20 mouse cellular contexts compared by ENCODE assay signal in the genomic region with DNA sequence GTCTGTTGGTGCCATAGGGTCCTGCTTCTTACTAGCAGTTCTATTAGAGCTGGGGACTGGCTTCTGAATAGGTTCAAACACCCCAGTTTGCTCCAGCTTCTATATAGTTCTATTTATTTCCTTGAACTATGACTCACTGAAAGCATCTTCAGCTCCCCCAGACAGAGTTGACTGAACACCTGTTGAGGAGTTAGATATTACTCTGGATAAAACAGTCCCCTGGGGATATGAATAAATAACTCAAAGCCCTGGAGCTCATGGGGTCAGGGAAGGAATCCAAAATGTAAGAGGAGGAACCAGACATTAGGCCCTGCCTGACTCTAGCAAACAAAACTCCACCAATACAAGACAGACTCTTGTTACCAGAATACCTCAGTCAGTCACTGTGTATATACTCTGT.
DNase-seq lines count a peak whose midpoint lies in the region; TF ChIP-seq lines count a peak whose summit lies in the region.
"Had no signal": no experiment of that assay in that cellular context is flagged by ENCODE, and none has a peak within 500 bp of the region (broad histone marks: within the 10 kb centered on the region; RNA-seq: fewer than 3 reads in every experiment).

No protein-coding gene starts in this region.

- H3K4me2 ChIP-seq in myocyte (ENCODE audit: low read depth), result peak overlapping the region; percentile 19
- H3K4me2 ChIP-seq: hindbrain, embryonic 13.5 days had no signal

- H3K4me3 ChIP-seq in kidney, adult 2 months (ENCODE audit: insufficient read depth, low read depth, low read length), result no peak overlapping the region
- H3K4me3 ChIP-seq in myocyte, result no peak overlapping the region
- H3K4me3 ChIP-seq: embryonic facial prominence, embryonic 10.5 days; forebrain, embryonic 10.5 days; heart, embryonic 10.5 days; hindbrain, embryonic 13.5 days had no signal

- no peaks in the 10 kb centered on the region for H3K79me2 ChIP-seq in myocyte (ENCODE audit: control insufficient read depth, insufficient read depth)

- peak overlapping the region; percentile 35; the same call in 1 of the 2 replicates for H3K27ac ChIP-seq in kidney, adult 2 months (ENCODE audit: insufficient read depth, low read depth, low read length)
- H3K27ac ChIP-seq: embryonic facial prominence, embryonic 10.5 days; forebrain, embryonic 10.5 days; heart, embryonic 10.5 days; hindbrain, embryonic 13.5 days; hindbrain, postnatal 0 days had no signal

- TF ChIP-seq CTCF in kidney, adult 2 months (conservative IDR thresholded peaks at IDR 0.05; ENCODE audit: insufficient read depth, insufficient read length, low read depth, low read length), result no peak

- peak; percentile 56 for DNase-seq in gastrocnemius, adult 18-20 months (ENCODE audit: low spot score)
- no peak for DNase-seq in gastrocnemius, postnatal 14 days
- peak; percentile 77 for DNase-seq in kidney, adult 2 months
- DNase-seq in kidney, postnatal 14 days, result no peak
- peak; percentile 39 for DNase-seq in 3T3-L1 (ENCODE audit: low read depth, low spot score)
- DNase-seq in thymus, adult 18-20 months, result no peak
- DNase-seq: adrenal gland, adult 2 months; adrenal gland, postnatal 25 days; cerebellum, adult 18-20 months; cerebellum, postnatal 10 days; gastrocnemius, postnatal 25 days; heart, adult 18-20 months; heart, postnatal 10 days had no signal

- no peak for TF ChIP-seq POLR2A in kidney, adult 2 months (IDR thresholded peaks at IDR 0.05; ENCODE audit: low read depth, low read length)
- TF ChIP-seq POLR2A in myocyte (IDR thresholded peaks at IDR 0.05; ENCODE audit: insufficient read length, low read depth), result no peak

- H3K36me3 ChIP-seq in kidney, adult 2 months (ENCODE audit: control insufficient read depth, insufficient read depth, low read length), result no peaks in the 10 kb centered on the region
- no peaks in the 10 kb centered on the region for H3K36me3 ChIP-seq in myocyte (ENCODE audit: control insufficient read depth, insufficient read depth)
- H3K36me3 ChIP-seq: embryonic facial prominence, embryonic 10.5 days; forebrain, embryonic 10.5 days; heart, embryonic 10.5 days; hindbrain, embryonic 13.5 days had no signal

- H3K4me1 ChIP-seq in kidney, adult 2 months (ENCODE audit: control insufficient read depth, insufficient read depth, low read length), result peaks cover 4% of the 10 kb centered on the region; the same call in 1 of the 2 replicates
- H3K4me1 ChIP-seq: embryonic facial prominence, embryonic 10.5 days; forebrain, embryonic 10.5 days; hindbrain, embryonic 13.5 days had no signal

- H3K27me3 ChIP-seq in kidney, adult 2 months (replicated peaks; ENCODE audit: control insufficient read depth, insufficient read depth, low read length), result no peaks in the 10 kb centered on the region
- H3K27me3 ChIP-seq in myocyte (ENCODE audit: control insufficient read depth, insufficient read depth, insufficient read length), result no peaks in the 10 kb centered on the region
- H3K27me3 ChIP-seq: CH12.LX; hindbrain, embryonic 13.5 days had no signal

- H3ac ChIP-seq in myocyte (ENCODE audit: control insufficient read depth, insufficient read length), result no peak overlapping the region

- intact Hi-C loops in gastrocnemius, postnatal 14 days (cut with DNase I; ENCODE audit: low total_unique reads), result no loop called here

TF ChIP-seq in myocyte, 11 proteins besides CTCF, POLR2A, EP300 and RAD21:
- peak; percentile 59 for TF ChIP-seq TCF12 (IDR thresholded peaks at IDR 0.05; ENCODE audit: insufficient read depth, poor library complexity, severe bottlenecking)
- no peak for TF ChIP-seq CEBPB (IDR thresholded peaks at IDR 0.05; ENCODE audit: insufficient read depth, poor library complexity, severe bottlenecking)
- peak; percentile 35 to 74 (median 53) for TF ChIP-seq MYOD1 (IDR thresholded peaks at IDR 0.05; ENCODE audit: control insufficient read depth in 1 of 3, insufficient read length in 2 of 3, low read depth in 2 of 3)
- no peak for TF ChIP-seq E2F4 (IDR thresholded peaks at IDR 0.05; ENCODE audit: insufficient read depth)
- TF ChIP-seq USF1 (IDR thresholded peaks at IDR 0.05; ENCODE audit: low read depth), result no peak
- peak in 1 of 3 experiments; percentile 35 for TF ChIP-seq MYOG (IDR thresholded peaks at IDR 0.05; ENCODE audit: control insufficient read depth in 1 of 3, insufficient read depth in 1 of 3, insufficient read length in 2 of 3, low read depth in 2 of 3)
- no peak for TF ChIP-seq POLR2AphosphoS2 (IDR thresholded peaks at IDR 0.05; ENCODE audit: insufficient read length, low read depth)
- TF ChIP-seq TCF3 (IDR thresholded peaks at IDR 0.05; ENCODE audit: insufficient read length, low read depth), result no peak
TF ChIP-seq in myocyte: peak in this region for 3.

Comparison
In these comparisons a context has a peak if more than half of its experiments do, and no peak if none do; other contexts are left out.
1. DNase-seq: peak in gastrocnemius, adult 18-20 months (single experiment), kidney, adult 2 months (single experiment) and 3T3-L1 (single experiment); none in gastrocnemius, postnatal 14 days (single experiment), kidney, postnatal 14 days (single experiment) and thymus, adult 18-20 months (0 of 2).